Comparison of ENCODE assay signal across 12 mouse cellular contexts in the genomic region with DNA sequence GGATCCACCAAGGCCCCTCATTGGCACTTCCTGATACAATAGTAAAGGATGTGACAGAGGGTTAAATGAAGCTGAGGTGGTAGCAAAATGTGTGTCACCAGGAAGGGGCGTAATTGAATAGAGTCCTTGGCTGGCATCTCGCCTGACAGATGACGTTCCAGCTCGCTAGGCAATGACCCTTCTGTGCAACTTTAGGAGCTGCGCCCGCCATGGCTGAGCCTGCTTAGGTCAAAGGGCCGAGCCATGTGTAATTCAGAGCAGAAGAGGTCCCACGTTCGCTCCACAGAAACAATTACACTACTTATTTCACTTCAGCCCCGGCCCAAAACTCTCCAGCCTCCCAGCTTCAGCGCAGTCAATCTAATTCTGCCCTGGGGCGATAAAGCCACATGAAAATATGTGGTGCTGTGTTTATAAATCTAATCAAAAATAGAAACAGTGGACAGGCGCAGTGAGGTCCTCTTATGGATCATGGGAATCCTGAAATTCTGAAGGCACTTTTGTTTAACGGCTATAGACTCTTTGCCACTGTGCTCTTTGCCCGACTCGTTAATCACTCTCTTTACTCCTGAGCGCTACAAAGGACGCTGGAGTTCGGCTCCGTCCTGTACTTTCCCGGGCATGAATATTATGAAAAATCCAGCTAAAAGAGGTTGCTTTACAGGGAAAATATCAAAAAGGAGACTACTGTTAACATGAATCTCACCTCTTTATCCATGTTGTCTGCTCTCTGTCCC.
DNase-seq lines count a peak whose midpoint lies in the region; ATAC-seq lines count a peak whose summit lies in the region.
"Had no signal": no experiment of that assay in that cellular context is flagged by ENCODE, and none has a peak within 500 bp of the region (broad histone marks: within the 10 kb centered on the region; RNA-seq: fewer than 3 reads in every experiment).

No protein-coding gene starts in this region.

- no peaks in the 10 kb centered on the region for H3K4me1 ChIP-seq in lung, embryonic 15.5 days
- H3K4me1 ChIP-seq in embryonic facial prominence, embryonic 14.5 days (ENCODE audit: control insufficient read depth, insufficient read depth, low read length) = 0 out of 2 replicates have a peak, but pooled peaks cover 3% of the 10 kb centered on the region
- H3K4me1 ChIP-seq in hindbrain, embryonic 15.5 days (replicated peaks) = peaks cover 7% of the 10 kb centered on the region
- H3K4me1 ChIP-seq in neural tube, embryonic 15.5 days = no peaks in the 10 kb centered on the region
- H3K4me1 ChIP-seq: liver, embryonic 15.5 days had no signal

- H3K4me2 ChIP-seq in lung, embryonic 15.5 days = 0 out of 2 replicates have a peak overlapping the region, but pooled peaks have one; percentile 6
- H3K4me2 ChIP-seq in embryonic facial prominence, embryonic 14.5 days (ENCODE audit: low read depth, low read length) = peak overlapping the region; percentile 49
- peak overlapping the region; percentile 48 for H3K4me2 ChIP-seq in hindbrain, embryonic 15.5 days
- H3K4me2 ChIP-seq in neural tube, embryonic 15.5 days = peak overlapping the region; percentile 38
- H3K4me2 ChIP-seq: liver, embryonic 15.5 days had no signal

- no peak overlapping the region for H3K27ac ChIP-seq in lung, embryonic 15.5 days
- H3K27ac ChIP-seq in embryonic facial prominence, embryonic 14.5 days (replicated peaks; ENCODE audit: low read depth, low read length) = no peak overlapping the region
- H3K27ac ChIP-seq in hindbrain, embryonic 15.5 days (replicated peaks) = no peak overlapping the region
- H3K27ac ChIP-seq in neural tube, embryonic 15.5 days (replicated peaks) = no peak overlapping the region
- H3K27ac ChIP-seq: layer of hippocampus, adult 2 months; liver, embryonic 15.5 days had no signal

- no peaks in the 10 kb centered on the region for H3K9me3 ChIP-seq in lung, embryonic 15.5 days
- no peaks in the 10 kb centered on the region for H3K9me3 ChIP-seq in embryonic facial prominence, embryonic 14.5 days (ENCODE audit: control insufficient read depth, low read length)
- no peaks in the 10 kb centered on the region for H3K9me3 ChIP-seq in hindbrain, embryonic 15.5 days
- H3K9me3 ChIP-seq in neural tube, embryonic 15.5 days (replicated peaks) = no peaks in the 10 kb centered on the region
- H3K9me3 ChIP-seq: liver, embryonic 15.5 days had no signal

- H3K27me3 ChIP-seq in lung, embryonic 15.5 days = no peaks in the 10 kb centered on the region
- no peaks in the 10 kb centered on the region; the same call in 1 of the 2 replicates for H3K27me3 ChIP-seq in embryonic facial prominence, embryonic 14.5 days (replicated peaks; ENCODE audit: control insufficient read depth, insufficient read depth, low read length)
- H3K27me3 ChIP-seq in hindbrain, embryonic 15.5 days = no peaks in the 10 kb centered on the region
- no peaks in the 10 kb centered on the region for H3K27me3 ChIP-seq in neural tube, embryonic 15.5 days (replicated peaks)
- H3K27me3 ChIP-seq: liver, embryonic 15.5 days had no signal

- H3K4me3 ChIP-seq in lung, embryonic 15.5 days = no peak overlapping the region
- H3K4me3 ChIP-seq in embryonic facial prominence, embryonic 14.5 days (ENCODE audit: low read depth, low read length) = peak overlapping the region; percentile 18
- H3K4me3 ChIP-seq in hindbrain, embryonic 15.5 days = 0 out of 2 replicates have a peak overlapping the region, but pooled peaks have one; percentile 5
- 0 out of 2 replicates have a peak overlapping the region, but pooled peaks have one; percentile 6 for H3K4me3 ChIP-seq in neural tube, embryonic 15.5 days (replicated peaks)
- H3K4me3 ChIP-seq: layer of hippocampus, adult 2 months; liver, embryonic 15.5 days had no signal

- no peak for ATAC-seq in lung, embryonic 15.5 days (ENCODE audit: borderline replicate concordance, extremely low read depth, low FRiP score, low TSS enrichment)
- peak; percentile 50; the same call in 1 of the 2 replicates for ATAC-seq in embryonic facial prominence, embryonic 14.5 days (ENCODE audit: low read depth)
- no peak for ATAC-seq in hindbrain, embryonic 15.5 days (ENCODE audit: low FRiP score, low read depth)
- no peak for ATAC-seq in neural tube, embryonic 15.5 days (ENCODE audit: low FRiP score)

- no peak for DNase-seq in lung, adult 18-20 months
- DNase-seq in embryonic facial prominence, embryonic 14.5 days (ENCODE audit: low spot score) = peak; percentile 45
- no peak for DNase-seq in layer of hippocampus, adult 18-20 months (ENCODE audit: low spot score in 2 of 2)
- no peak for DNase-seq in gastrocnemius, postnatal 36 days
- DNase-seq in B cell, adult 2 months = no peak
- DNase-seq: cerebellum, adult 8-10 months; thymus, postnatal 36 days had no signal

- no peaks in the 10 kb centered on the region for H3K36me3 ChIP-seq in lung, embryonic 15.5 days
- H3K36me3 ChIP-seq in embryonic facial prominence, embryonic 14.5 days (ENCODE audit: control insufficient read depth, insufficient read depth, low read length) = no peaks in the 10 kb centered on the region
- no peaks in the 10 kb centered on the region for H3K36me3 ChIP-seq in hindbrain, embryonic 15.5 days
- H3K36me3 ChIP-seq in neural tube, embryonic 15.5 days = no peaks in the 10 kb centered on the region
- H3K36me3 ChIP-seq: liver, embryonic 15.5 days had no signal

- 46% methylated on average over 21 of the region's 21 CpGs for WGBS in lung, embryonic 15.5 days
- WGBS in embryonic facial prominence, embryonic 14.5 days = 25% methylated on average over 21 of the region's 21 CpGs
- WGBS in hindbrain, embryonic 15.5 days = 26% methylated on average over 21 of the region's 21 CpGs
- WGBS in neural tube, embryonic 15.5 days = 25% methylated on average over 21 of the region's 21 CpGs

- H3K9ac ChIP-seq in lung, embryonic 15.5 days = no peak overlapping the region
- peak overlapping the region; percentile 1; the same call in 1 of the 2 replicates for H3K9ac ChIP-seq in embryonic facial prominence, embryonic 14.5 days (ENCODE audit: low read depth, low read length)
- H3K9ac ChIP-seq in hindbrain, embryonic 15.5 days = no peak overlapping the region
- no peak overlapping the region for H3K9ac ChIP-seq in neural tube, embryonic 15.5 days (replicated peaks)
- H3K9ac ChIP-seq: liver, embryonic 15.5 days had no signal

- intact Hi-C loops in gastrocnemius, postnatal 36 days (cut with DNase I) = no loop called here
